Mouse (Mus musculus) liver, adult 2 months (tissue): Measurements from ENCODE around the gene E430018J23Rik.
"Not testable (repeated sequence)": the region's sequence is repeated elsewhere in the genome, so short reads cannot be mapped to it uniquely, and the experiment has no call there.

Source experiments
- CTCF ChIP-seq: fragments of 200-500 bp; IDR thresholded peaks from 2 replicates; pipeline ENCODE4 v1.5.1; 2011; ENCODE audit warnings: low read depth, low read length, control low read depth
- POLR2A ChIP-seq: fragments of 200-500 bp; IDR thresholded peaks from 2 replicates; pipeline ENCODE4 v1.6.1; 2011; ENCODE audit warnings: low read length, control low read depth; ENCODE audit not compliant: insufficient read depth; ENCODE audit errors: extremely low read depth

DNA sequence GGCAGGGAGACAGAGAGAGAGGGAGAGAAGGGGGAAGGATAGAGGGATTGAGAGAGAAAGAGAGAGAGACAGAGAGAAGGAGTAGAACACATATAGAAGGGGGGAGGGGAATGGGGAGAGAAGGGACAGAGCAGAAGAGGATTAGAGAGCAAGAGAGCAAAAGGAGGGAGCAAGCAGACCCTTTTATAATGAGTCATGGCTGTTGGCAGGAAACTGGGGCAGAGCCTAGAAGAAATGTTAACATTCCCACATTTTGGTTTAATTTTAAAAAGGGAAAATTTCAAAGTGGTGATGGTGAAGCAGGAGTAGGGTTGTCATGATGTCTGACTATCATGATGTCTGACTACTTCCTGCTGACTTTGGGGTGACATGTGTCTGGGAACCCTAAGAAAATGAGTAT is 5.2 kb downstream of the E430018J23Rik start:
- TF ChIP-seq CTCF, POLR2A: not testable (repeated sequence)
